Mouse (Mus musculus): Measurements from ENCODE around the gene Olfr469. TPM values are rescaled to one million over a fixed set of nuclear protein-coding genes. Genes with fewer than 3 reads are reported as not detected.

The Olfr469 gene
- polyA plus RNA-seq, 1 experiment from 2014 or later = not detected

Other genes with a start within 250 kb of the Olfr469 start
- gene Ppfibp2, start 230.3 kb downstream of the Olfr469 start, polyA plus RNA-seq (2016; fragmentation: Nextera tagmentation; extraction: Ambion mirVana) = 2.5 and 3.5 TPM in 2 replicates
- gene 5330417H12Rik, start 200.4 kb downstream of the Olfr469 start, polyA plus RNA-seq (2016; fragmentation: Nextera tagmentation; extraction: Ambion mirVana) = not detected in 2 replicates
- 0.10 and 0.17 TPM in 2 replicates for gene Cyb5r2, start 67.5 kb downstream of the Olfr469 start, polyA plus RNA-seq (2016; fragmentation: Nextera tagmentation; extraction: Ambion mirVana)
- gene Ovch2, start 24.3 kb downstream of the Olfr469 start, polyA plus RNA-seq (2016; fragmentation: Nextera tagmentation; extraction: Ambion mirVana) = not detected in 2 replicates
- gene Olfr467, start 13.3 kb downstream of the Olfr469 start, polyA plus RNA-seq (2016; fragmentation: Nextera tagmentation; extraction: Ambion mirVana) = not detected in 2 replicates
- gene Olfr470, start 21.9 kb upstream of the Olfr469 start, polyA plus RNA-seq (2016; fragmentation: Nextera tagmentation; extraction: Ambion mirVana) = not detected in 2 replicates
- gene Olfr472, start 72.4 kb upstream of the Olfr469 start, polyA plus RNA-seq (2016; fragmentation: Nextera tagmentation; extraction: Ambion mirVana) = 0.04 TPM in 1 of 2 replicates, not detected in the other
- not detected in 2 replicates for gene Olfr473, start 104.9 kb upstream of the Olfr469 start, polyA plus RNA-seq (2016; fragmentation: Nextera tagmentation; extraction: Ambion mirVana)
- gene Olfr474, start 129.1 kb upstream of the Olfr469 start, polyA plus RNA-seq (2016; fragmentation: Nextera tagmentation; extraction: Ambion mirVana) = not detected in 2 replicates
- not detected in 2 replicates for gene Olfr476, start 139.3 kb upstream of the Olfr469 start, polyA plus RNA-seq (2016; fragmentation: Nextera tagmentation; extraction: Ambion mirVana)
- not detected in 2 replicates for gene Olfr477, start 161.2 kb upstream of the Olfr469 start, polyA plus RNA-seq (2016; fragmentation: Nextera tagmentation; extraction: Ambion mirVana)
- gene Olfr478, start 208.4 kb upstream of the Olfr469 start, polyA plus RNA-seq (2016; fragmentation: Nextera tagmentation; extraction: Ambion mirVana) = not detected in 2 replicates
- gene Olfr479, start 225.2 kb upstream of the Olfr469 start, polyA plus RNA-seq (2016; fragmentation: Nextera tagmentation; extraction: Ambion mirVana) = not detected in 2 replicates
- not detected in 2 replicates for gene Olfr480, start 241.8 kb upstream of the Olfr469 start, polyA plus RNA-seq (2016; fragmentation: Nextera tagmentation; extraction: Ambion mirVana)